Mouse (Mus musculus) embryo, embryonic 11.5 days (tissue): ENCODE measurements around the gene Usb1.

ENCODE experiments used
- DNase-seq: peaks from one replicate; pipeline ENCODE4 v3.0.0-alpha.2; 2012; ENCODE audit warnings: low read depth, low spot score

The Usb1 gene

GRCm38 (mm10) chr8:95335706-95336105 is 3.6 kb downstream of the Usb1 start:
- DNase-seq: no peak

- DNase-seq: no peak
Measured at GRCm38 (mm10) chr8:95336363-95336762, 4.3 kb downstream of the Usb1 start.

- no peak for DNase-seq
Measured at GRCm38 (mm10) chr8:95341721-95342120, 9.6 kb downstream of the Usb1 start.

- no peak for DNase-seq
Measured at GRCm38 (mm10) chr8:95344668-95345067, 12.6 kb downstream of the Usb1 start.

GRCm38 (mm10) chr8:95346643-95347545 is 14.8 kb downstream of the Usb1 start:
- peak; percentile 54 for DNase-seq

- DNase-seq: no peak
Measured at GRCm38 (mm10) chr8:95348356-95348755, 16.3 kb downstream of the Usb1 start.

- no peak for DNase-seq
Measured at GRCm38 (mm10) chr8:95348811-95349630, 16.9 kb downstream of the Usb1 start.

- no peak for DNase-seq
Measured at GRCm38 (mm10) chr8:95351461-95351860, 19.4 kb downstream of the Usb1 start.

- peak; percentile 65 for DNase-seq
Measured at GRCm38 (mm10) chr8:95352151-95352870, 20.2 kb downstream of the Usb1 start, which contains the start of gene Mmp15. Gene Mmp15 (plus strand): TSS chr8:95352268.

GRCm38 (mm10) chr8:95352871-95353866 is 21.1 kb downstream of the Usb1 start:
- DNase-seq: peak; percentile 36

- no peak for DNase-seq
Measured at GRCm38 (mm10) chr8:95354606-95355005, 22.5 kb downstream of the Usb1 start.

- no peak for DNase-seq
Measured at GRCm38 (mm10) chr8:95358550-95359411, 26.7 kb downstream of the Usb1 start.

GRCm38 (mm10) chr8:95360181-95361015 is 28.3 kb downstream of the Usb1 start:
- no peak for DNase-seq

- no peak for DNase-seq
Measured at GRCm38 (mm10) chr8:95361016-95361341, 28.9 kb downstream of the Usb1 start.

- no peak for DNase-seq
Measured at GRCm38 (mm10) chr8:95362272-95362671, 30.2 kb downstream of the Usb1 start.

- no peak for DNase-seq
Measured at GRCm38 (mm10) chr8:95363849-95364248, 31.8 kb downstream of the Usb1 start.

- DNase-seq: no peak
Measured at GRCm38 (mm10) chr8:95369581-95370326, 37.7 kb downstream of the Usb1 start.

GRCm38 (mm10) chr8:95373389-95374002 is 41.4 kb downstream of the Usb1 start:
- no peak for DNase-seq
